Mouse (Mus musculus) heart, postnatal 14 days (tissue): ENCODE results near the gene Wt1. TPM values are rescaled to one million over a fixed set of nuclear protein-coding genes. Genes with fewer than 3 reads are reported as not detected.

Experiments used
- DNase-seq, 2 experiments: peaks; one replicate each; pipeline ENCODE4 v3.0.0; 2021 to 2022
- intact Hi-C: fragments of 180-260 bp; cut with DNase I; formaldehyde crosslinking; loops from one replicate; pipeline ENCODE4 v1.15.1; 2025
- total RNA-seq, 2 experiments: library from RNA; stranded (reverse); gene quantifications; 2 replicates each; pipeline ENCODE4 v1.2.3; 2021

The Wt1 gene
- total RNA-seq, 2 experiments from 2014 or later = 13.0 to 13.8 TPM

GRCm38 (mm10) chr2:105124391-105124790 lies 1.9 kb upstream of the Wt1 start:
- DNase-seq = no peak
- intact Hi-C loops = no loop called here

DNA sequence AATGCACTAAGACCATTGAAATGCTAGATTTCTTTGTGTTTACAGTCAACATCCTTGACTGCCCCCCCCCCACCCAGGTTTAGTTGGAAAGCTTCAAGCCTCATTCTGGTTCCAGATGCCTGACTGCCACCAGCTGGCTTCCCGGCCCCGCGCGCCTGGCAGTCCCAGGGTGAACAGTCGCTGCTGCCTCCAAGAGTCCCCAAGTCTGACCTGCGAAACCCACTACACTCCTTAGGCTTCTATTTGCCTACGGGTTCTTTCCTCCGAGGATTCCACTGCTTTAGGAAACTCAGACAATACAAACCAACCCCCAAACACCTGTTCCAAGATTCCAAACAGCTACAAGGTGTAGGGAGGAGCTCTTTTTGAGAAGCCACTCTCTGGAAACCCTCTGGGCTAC lies 1.1 kb upstream of the Wt1 start:
- intact Hi-C loops = loop anchor here (5.0 kb wide), 3 partner anchors 102 to 552 kb away; partner anchors contain the start of gene Eif3m
- DNase-seq = no peak

- no peak for DNase-seq
- intact Hi-C loops = loop anchor here (5.0 kb wide), 3 partner anchors 102 to 552 kb away; partner anchors contain the start of gene Eif3m
These were observed 688 bp upstream of the Wt1 start for GRCm38 (mm10) chr2:105125641-105126040.

GRCm38 (mm10) chr2:105126691-105127530 lies 582 bp downstream of the Wt1 start:
- DNase-seq = peak; percentile 32 to 39
- intact Hi-C loops = loop anchor here (5.0 kb wide), 3 partner anchors 100 to 550 kb away; partner anchors contain the start of gene Eif3m

DNA sequence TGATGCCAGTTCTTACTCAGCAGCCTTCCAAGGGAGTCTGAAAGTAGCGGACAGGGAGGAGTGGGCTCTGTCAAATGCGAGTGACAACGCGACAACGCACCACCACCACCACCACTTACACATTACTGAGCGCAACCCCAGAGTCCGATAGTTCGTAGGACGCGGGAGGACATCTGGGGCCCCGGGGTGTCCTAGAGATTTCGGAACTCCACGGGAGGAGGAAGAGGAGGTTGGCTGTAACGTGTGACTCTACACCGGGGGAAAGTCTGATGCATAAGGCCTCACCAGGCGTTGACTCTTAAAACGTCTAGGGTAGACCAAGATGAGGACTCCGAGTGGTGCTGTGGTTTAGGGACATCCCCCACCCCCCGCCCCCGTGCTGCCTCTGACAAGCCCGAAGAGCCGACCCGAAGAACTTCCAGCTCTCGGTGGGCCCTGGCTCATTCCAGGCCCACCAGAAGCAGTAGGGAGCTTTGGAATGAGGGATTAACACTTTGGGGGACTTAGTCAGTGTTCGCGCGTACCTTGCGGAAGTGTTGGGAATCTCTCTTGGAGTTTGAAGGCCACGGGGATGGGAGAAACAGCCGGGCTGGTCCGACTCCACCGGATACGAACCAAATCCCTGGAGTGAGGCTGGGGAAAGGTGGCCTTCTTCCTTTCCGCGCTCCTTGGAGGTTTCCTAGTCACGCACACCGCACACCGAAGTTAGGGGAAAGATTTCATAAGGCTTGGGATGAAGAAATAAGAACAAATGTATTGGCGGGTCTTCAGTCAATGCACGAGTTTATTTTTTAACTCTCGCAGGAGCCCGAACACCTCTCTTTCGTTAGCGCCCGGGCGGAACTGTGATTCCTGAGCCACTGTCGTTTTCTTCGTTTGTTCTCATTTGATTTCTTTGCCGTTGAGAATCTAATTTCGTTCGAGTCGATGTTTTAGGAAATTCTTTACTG lies 1.5 kb downstream of the Wt1 start:
- intact Hi-C loops = loop anchor here (5.0 kb wide), 3 partner anchors 99 to 549 kb away; partner anchors contain the start of gene Eif3m
- DNase-seq = peak in 1 of 2 experiments; percentile 30

DNA sequence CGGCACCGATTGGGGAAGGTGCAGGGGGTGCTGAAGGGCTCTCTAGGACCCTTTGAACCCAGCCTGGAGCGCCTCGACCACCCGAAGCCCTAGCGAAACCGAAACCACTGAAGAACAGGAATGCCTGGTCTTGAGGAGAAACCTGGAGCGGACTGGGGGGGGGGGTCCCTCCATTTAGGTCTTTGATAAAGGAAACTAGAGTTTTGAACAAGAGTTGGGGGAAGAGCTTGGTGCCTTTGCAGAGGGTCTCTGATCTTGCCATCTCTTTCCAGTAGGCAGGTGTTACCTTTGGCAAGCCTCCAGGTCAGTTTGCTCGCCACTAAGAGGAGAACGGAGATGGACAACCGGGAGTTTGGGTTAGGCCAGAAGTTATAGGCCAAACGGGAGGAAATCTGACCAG lies 2.2 kb downstream of the Wt1 start:
- intact Hi-C loops = loop anchor here (5.0 kb wide), 3 partner anchors 99 to 549 kb away; partner anchors contain the start of gene Eif3m
- no peak for DNase-seq

DNA sequence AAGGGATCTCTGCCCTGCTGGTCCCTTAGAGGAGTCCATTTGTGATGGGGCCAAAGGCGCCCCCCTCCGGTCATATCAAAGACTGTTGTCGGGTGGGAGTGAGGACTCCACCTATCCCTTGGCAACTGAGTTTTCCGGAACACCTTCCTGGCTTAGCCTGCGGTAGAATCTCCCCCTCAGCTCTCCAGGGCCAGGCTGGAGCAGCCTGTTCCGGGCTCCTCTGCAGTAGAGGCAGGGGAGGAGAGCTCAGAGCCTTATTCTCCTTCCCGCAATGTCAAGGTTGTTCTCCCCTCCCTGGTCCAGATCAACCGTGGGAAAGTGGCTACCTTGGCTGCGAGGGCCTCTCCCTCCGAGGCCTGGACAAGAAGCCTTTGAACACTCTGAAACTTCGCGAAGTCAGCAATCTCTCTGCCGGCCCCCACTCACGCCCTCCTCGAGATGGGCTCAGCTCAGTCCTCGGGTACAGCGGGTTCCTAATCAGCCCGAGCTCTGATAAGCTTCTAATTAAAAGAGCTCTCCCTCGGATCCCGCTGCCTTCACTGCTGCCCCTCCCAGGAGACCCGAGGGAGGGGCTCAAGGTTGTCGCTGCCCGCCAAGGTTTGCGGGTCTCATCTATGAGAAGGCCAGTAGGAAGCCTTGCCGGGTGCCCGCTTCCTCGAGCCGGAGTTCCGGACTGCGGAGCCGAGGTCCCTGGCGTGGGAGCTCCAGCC lies 4.2 kb downstream of the Wt1 start:
- intact Hi-C loops = loop anchor here (5.0 kb wide), 1 partner anchor 47 kb away; no protein-coding TSS in a partner anchor
- peak; percentile 56 to 62 for DNase-seq

DNA sequence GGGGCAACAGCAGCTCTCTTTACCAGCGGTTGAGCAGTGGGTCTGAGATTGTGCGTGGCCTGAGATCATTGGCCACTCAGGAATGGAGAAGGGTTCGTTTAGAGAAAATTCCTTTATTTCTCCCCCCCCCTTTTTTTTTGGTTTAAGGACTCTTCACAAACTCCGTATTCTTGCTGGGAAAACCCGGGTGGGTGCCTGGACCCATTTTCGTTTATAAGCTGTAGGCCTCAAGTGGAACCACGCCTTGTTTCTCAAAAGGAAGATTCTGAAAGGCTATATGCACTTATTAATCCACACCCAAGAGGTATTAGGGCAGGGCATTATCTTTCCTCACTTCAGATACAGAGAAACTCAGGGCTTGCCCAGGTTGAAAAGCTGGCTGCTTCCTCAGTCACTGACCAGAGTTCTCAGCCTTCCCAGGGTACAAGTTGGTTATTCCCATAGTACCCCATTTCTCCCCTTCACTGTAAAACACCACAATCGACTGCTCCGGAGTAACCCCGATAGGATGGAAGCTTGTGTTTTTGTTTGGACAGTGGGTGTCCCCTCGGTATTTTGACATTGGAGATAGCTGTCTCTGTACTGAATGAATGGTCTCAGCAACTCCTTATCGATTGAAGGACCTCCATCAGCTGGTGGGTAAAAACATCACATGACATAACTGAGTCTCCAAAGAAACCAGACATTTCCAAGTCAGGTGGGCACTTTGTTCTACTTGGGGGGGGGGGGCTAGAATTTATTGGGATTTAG lies 4.9 kb downstream of the Wt1 start:
- intact Hi-C loops = loop anchor here (5.0 kb wide), 1 partner anchor 46 kb away; no protein-coding TSS in a partner anchor
- DNase-seq = no peak

GRCm38 (mm10) chr2:105131811-105132100 lies 5.4 kb downstream of the Wt1 start:
- intact Hi-C loops = loop anchor here (5.0 kb wide), 1 partner anchor 46 kb away; no protein-coding TSS in a partner anchor
- no peak for DNase-seq

DNA sequence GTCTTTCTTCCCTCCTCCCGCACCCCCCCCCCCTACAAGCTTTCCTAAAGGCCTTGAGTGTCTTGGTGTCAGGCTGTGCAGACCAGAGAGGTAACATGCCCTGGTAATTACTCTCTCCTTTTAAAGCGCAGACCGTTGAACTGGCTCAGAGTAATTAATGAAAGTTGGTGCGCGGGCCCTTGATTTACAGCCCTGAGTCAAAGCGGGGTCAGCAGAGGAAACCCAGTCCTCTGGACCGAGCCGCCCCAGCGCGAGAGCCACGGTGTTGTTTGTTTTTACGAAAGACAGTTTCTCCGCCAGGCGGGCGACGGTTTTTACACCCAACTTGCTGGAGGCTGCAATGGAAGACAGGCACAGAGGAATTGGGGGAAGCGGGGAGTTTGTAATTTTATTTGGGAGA lies 6.0 kb downstream of the Wt1 start:
- intact Hi-C loops = loop anchor here (5.0 kb wide), 1 partner anchor 45 kb away; no protein-coding TSS in a partner anchor
- no peak for DNase-seq

- intact Hi-C loops = loop anchor here (5.0 kb wide), 1 partner anchor 44 kb away; no protein-coding TSS in a partner anchor
- no peak for DNase-seq
These were observed 6.8 kb downstream of the Wt1 start for GRCm38 (mm10) chr2:105132933-105133795.

- DNase-seq = peak; percentile 44 to 49
- intact Hi-C loops = loop anchor here (5.0 kb wide), 1 partner anchor 43 kb away; no protein-coding TSS in a partner anchor
These were observed 8.0 kb downstream of the Wt1 start for GRCm38 (mm10) chr2:105134296-105134695.

DNA sequence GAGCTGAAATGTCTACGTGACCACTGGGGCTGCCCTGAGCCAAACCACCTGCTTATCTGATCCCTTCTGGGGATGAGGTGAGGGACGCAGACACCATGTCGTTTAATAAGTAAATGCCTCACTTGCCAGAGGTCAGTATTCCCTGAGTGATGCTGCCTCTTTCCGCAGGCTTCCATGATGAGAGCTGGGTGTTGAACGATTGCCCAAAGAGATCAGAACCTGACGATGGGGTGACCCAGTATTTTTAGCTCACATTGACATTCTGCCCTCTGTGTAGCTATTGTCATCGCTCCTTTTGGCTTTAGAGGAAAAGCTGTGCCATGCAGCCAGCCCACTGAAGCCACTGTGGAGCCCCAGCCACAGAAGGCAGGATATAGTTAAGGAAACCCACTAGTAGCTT lies 13.1 kb downstream of the Wt1 start:
- DNase-seq = no peak
- intact Hi-C loops = no loop called here

GRCm38 (mm10) chr2:105141371-105141770 lies 15.0 kb downstream of the Wt1 start:
- intact Hi-C loops = no loop called here
- DNase-seq = no peak

- intact Hi-C loops = no loop called here
- DNase-seq = no peak
These were observed 17.4 kb downstream of the Wt1 start for GRCm38 (mm10) chr2:105143731-105144130.

DNA sequence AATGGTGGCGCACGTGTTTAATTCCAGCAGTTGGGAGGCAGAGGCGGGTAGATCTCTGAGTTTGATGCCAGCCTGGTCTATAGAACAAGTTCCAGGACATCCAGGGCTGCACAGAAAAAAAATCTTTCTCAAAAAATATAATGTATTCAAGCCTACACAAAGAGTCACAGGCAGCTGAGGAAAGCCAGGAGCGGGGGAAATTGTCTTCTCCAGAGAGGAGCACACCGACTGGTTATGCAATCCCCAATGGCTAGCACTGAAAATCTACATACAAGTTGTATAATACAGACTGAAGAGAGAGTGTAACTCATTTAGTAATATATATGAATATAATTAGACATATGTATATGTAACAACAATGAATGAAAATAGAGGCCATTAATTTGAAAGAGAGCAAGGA lies 25.2 kb downstream of the Wt1 start:
- DNase-seq = no peak
- intact Hi-C loops = no loop called here

GRCm38 (mm10) chr2:105153046-105153445 lies 26.7 kb downstream of the Wt1 start:
- intact Hi-C loops = no loop called here

GRCm38 (mm10) chr2:105160949-105161348 lies 34.6 kb downstream of the Wt1 start:
- intact Hi-C loops = no loop called here
- DNase-seq = no peak

More at GRCm38 (mm10) chr2:105153046-105153445, 26.7 kb downstream of the Wt1 start:
- no peak for DNase-seq
